Mouse (Mus musculus) lung, postnatal 36 days (tissue): ENCODE measurements around the gene Olfr1513.
"Not testable (repeated sequence)": the region's sequence is repeated elsewhere in the genome, so short reads cannot be mapped to it uniquely, and the experiment has no call there.

ENCODE experiments used
- DNase-seq: peaks from one replicate; pipeline ENCODE4 v3.0.0; 2022; ENCODE audit warnings: mixed read lengths

Gene Olfr1513

DNA sequence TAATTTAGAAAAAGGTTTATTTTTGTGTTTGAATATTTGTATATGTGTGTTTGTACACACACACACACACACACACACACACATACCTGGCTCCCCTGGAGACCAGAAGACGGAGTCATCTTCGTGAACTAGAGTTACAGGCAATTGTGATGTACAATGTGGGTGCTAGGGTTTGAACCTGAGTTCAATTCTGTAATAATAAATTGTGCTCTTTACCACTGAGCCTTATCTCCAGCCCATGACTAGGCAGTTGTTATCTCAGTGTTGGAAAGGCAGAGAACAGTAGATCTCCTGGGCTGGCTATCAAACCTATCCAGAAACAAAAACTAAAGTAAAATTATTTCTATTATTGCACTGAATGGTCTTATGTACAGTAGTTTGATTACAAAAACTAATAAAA lies 50.1 kb downstream of the Olfr1513 start:
- no peak for DNase-seq

DNA sequence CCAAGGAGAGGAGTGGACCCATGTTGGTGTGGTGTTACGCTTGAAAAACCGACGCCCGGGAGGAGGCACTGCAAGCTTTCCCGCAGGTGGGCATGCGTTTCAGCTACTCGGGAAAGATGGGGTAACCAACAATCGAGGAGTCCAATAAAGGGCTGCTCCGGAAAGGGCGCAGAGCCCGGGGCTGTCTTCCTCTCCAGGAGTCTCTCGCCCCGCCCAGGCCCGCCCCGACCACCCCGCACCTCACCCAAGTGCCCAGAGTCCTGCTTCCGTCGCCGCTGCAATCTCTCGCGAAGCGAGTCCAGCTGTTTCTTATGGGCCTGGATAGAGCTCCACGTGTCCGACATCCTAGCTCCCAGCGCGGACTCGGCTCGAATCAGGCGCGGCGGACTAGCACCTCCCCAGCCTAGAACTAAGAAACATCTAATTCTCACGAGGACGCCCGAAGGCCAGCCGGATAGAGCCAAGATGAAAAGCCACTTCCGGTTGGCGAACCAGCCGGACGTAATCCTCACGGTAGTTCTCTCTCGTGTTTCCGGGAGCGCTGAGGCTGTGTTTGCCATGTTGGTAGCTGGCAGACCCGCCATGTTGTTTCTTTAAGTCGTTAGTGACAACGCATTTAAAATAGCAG lies 51.5 kb downstream of the Olfr1513 start, which contains the start of gene Mettl3:
Gene Mettl3, minus strand, starts transcription at position 485 of the 628 bp plus-strand sequence.
- peak; percentile 97 for DNase-seq

DNA sequence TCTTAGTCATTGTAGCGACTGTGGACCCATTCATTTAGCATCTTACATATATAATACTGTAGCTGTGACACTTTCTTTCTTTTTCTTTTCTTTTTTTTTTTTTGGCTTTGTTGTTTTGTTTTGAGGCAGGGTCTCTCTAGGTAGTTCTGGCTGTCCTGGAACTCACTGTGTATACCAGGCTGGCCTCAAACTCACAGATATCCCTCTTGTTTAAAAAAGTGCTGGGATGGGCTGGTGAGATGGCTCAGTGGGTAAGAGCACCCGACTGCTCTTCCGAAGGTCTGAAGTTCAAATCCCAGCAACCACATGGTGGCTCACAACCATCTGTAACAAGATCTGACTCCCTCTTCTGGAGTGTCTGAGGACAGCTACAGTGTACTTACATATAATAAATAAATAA lies 52.7 kb downstream of the Olfr1513 start:
- not testable (repeated sequence) for DNase-seq
